Comparison of ENCODE assay signal across 15 mouse cellular contexts in genomic region chr6:6173166-6173934, GRCm38 (mm10). TPM values are rescaled to one million over a fixed set of nuclear protein-coding genes. Genes with fewer than 3 reads are reported as not detected.
DNase-seq lines count a peak whose midpoint lies in the region; ATAC-seq and TF ChIP-seq lines count a peak whose summit lies in the region.
"Had no signal": no experiment of that assay in that cellular context is flagged by ENCODE, and none has a peak within 500 bp of the region (broad histone marks: within the 10 kb centered on the region; RNA-seq: fewer than 3 reads in every experiment).

No protein-coding gene starts in this region.

- no peaks in the 10 kb centered on the region for H3K27me3 ChIP-seq in hindbrain, embryonic 16.5 days (replicated peaks; ENCODE audit: control insufficient read depth, insufficient read depth, low read length)
- H3K27me3 ChIP-seq: liver, embryonic 15.5 days had no signal

- no peaks in the 10 kb centered on the region for H3K9me3 ChIP-seq in hindbrain, embryonic 16.5 days (ENCODE audit: control insufficient read depth, low read length)
- H3K9me3 ChIP-seq: liver, embryonic 15.5 days had no signal

- DNase-seq in layer of hippocampus, adult 2 months (ENCODE audit: low spot score in 2 of 2) = no peak
- no peak for DNase-seq in layer of hippocampus, adult 9-10 months (ENCODE audit: low spot score)
- DNase-seq in retina, embryonic 14.5 days (ENCODE audit: low spot score) = peak; percentile 42
- no peak for DNase-seq in right cerebral cortex, postnatal 4 days
- DNase-seq in adrenal gland, postnatal 25 days = no peak
- DNase-seq: adrenal gland, adult 2 months; cerebellum, adult 8-10 months; heart, postnatal 14 days; kidney, adult 18-20 months; thymus, postnatal 14 days had no signal

- H3K36me3 ChIP-seq in hindbrain, embryonic 16.5 days (ENCODE audit: control insufficient read depth, insufficient read depth, low read length) = no peaks in the 10 kb centered on the region

- no peak overlapping the region for H3K9ac ChIP-seq in hindbrain, embryonic 16.5 days (ENCODE audit: low read depth, low read length)
- H3K9ac ChIP-seq: liver, embryonic 15.5 days had no signal

- WGBS in hindbrain, embryonic 16.5 days = 24% methylated on average over 15 of the region's 15 CpGs

- TF ChIP-seq CTCF in layer of hippocampus, adult 2 months (conservative IDR thresholded peaks at IDR 0.05) = 0 out of 2 replicates have a peak, but pooled peaks have one; percentile 32
- TF ChIP-seq CTCF in embryonic fibroblast, embryonic 13.5 days (IDR thresholded peaks at IDR 0.05; ENCODE audit: borderline replicate concordance, insufficient read depth, low read length) = no peak

- no peak overlapping the region for H3K27ac ChIP-seq in layer of hippocampus, adult 2 months
- peak overlapping the region; percentile 41 for H3K27ac ChIP-seq in embryonic fibroblast, embryonic 13.5 days (ENCODE audit: insufficient read depth, low read length)
- peak overlapping the region; percentile 24; the same call in 1 of the 2 replicates for H3K27ac ChIP-seq in hindbrain, embryonic 16.5 days (ENCODE audit: low read depth, low read length)
- H3K27ac ChIP-seq: liver, embryonic 15.5 days had no signal

- H3K4me2 ChIP-seq in hindbrain, embryonic 16.5 days (ENCODE audit: low read length) = no peak overlapping the region
- H3K4me2 ChIP-seq: liver, embryonic 15.5 days had no signal

- no peak for TF ChIP-seq POLR2A in embryonic fibroblast, embryonic 13.5 days (IDR thresholded peaks at IDR 0.05; ENCODE audit: low read depth, low read length)

- peak; percentile 25; the same call in 1 of the 2 replicates for ATAC-seq in hindbrain, embryonic 16.5 days
- no peak for ATAC-seq in monocyte, adult 5-6 weeks (replicated peaks; ENCODE audit: insufficient number of reproducible peaks, low FRiP score, low TSS enrichment, poor library complexity, severe bottlenecking)

- H3K4me3 ChIP-seq in layer of hippocampus, adult 2 months = no peak overlapping the region; the same call in 1 of the 2 replicates
- no peak overlapping the region for H3K4me3 ChIP-seq in embryonic fibroblast, embryonic 13.5 days (ENCODE audit: insufficient read depth, low read length)
- H3K4me3 ChIP-seq in hindbrain, embryonic 16.5 days (ENCODE audit: low read length) = no peak overlapping the region
- H3K4me3 ChIP-seq: erythroblast, embryonic 14.5 days; liver, embryonic 15.5 days had no signal

- H3K4me1 ChIP-seq in embryonic fibroblast, embryonic 13.5 days (ENCODE audit: control insufficient read depth, insufficient read depth, low read length) = peaks cover 22% of the 10 kb centered on the region
- peaks cover 16% of the 10 kb centered on the region for H3K4me1 ChIP-seq in hindbrain, embryonic 16.5 days (ENCODE audit: control insufficient read depth, insufficient read depth, low read depth, low read length)
- H3K4me1 ChIP-seq: liver, embryonic 15.5 days had no signal

RNA-seq across cellular contexts. Expression of gene Slc25a13, which starts 43.6 kb away (rescaled TPM):
- total RNA-seq in layer of hippocampus, adult 2 months (2021) = 1 to 10 TPM; 3.4 to 3.7 TPM
- polyA plus RNA-seq in embryonic fibroblast, embryonic 13.5 days (2011; ENCODE audit: insufficient read length, low read depth, missing spikeins) = 9.3 and 11.3 TPM in 2 replicates
- polyA plus RNA-seq in hindbrain, embryonic 16.5 days (2015; fragmentation: Nextera tagmentation; extraction: Ambion mirVana) = 6.3 and 6.5 TPM in 2 replicates
- 12.1 and 22.9 TPM in 2 replicates for total RNA-seq in adrenal gland, postnatal 25 days (2021)
- total RNA-seq in monocyte, adult 5-6 weeks (2017) = 4.4 to 7.0 TPM (median 5.8 TPM) in 3 replicates
